Mouse (Mus musculus) myocyte (in vitro differentiated cells): Measurements from ENCODE around the gene Cldn34a. TPM values are rescaled to one million over a fixed set of nuclear protein-coding genes. Genes with fewer than 3 reads are reported as not detected.
"Not testable (repeated sequence)": the region's sequence is repeated elsewhere in the genome, so short reads cannot be mapped to it uniquely, and the experiment has no call there.

ENCODE experiments used
- H3K27me3 ChIP-seq: one replicate; pipeline ENCODE4 v1.6.1; 2011; ENCODE audit not compliant: control insufficient read depth, insufficient read depth, insufficient read length
- H3K36me3 ChIP-seq: one replicate; pipeline ENCODE4 v1.6.1; 2011; ENCODE audit not compliant: control insufficient read depth, insufficient read depth
- H3K4me2 ChIP-seq: one replicate; pipeline ENCODE4 v1.6.1; 2011; ENCODE audit warnings: low read depth, control low read depth
- H3K4me3 ChIP-seq: one replicate; pipeline ENCODE4 v1.5.1; 2011; ENCODE audit warnings: mild to moderate bottlenecking, control low read depth, moderate library complexity
- H3K79me2 ChIP-seq: one replicate; pipeline ENCODE4 v1.6.1; 2011; ENCODE audit not compliant: control insufficient read depth, insufficient read depth
- H3ac ChIP-seq: one replicate; pipeline ENCODE4 v1.6.1; 2011; ENCODE audit not compliant: control insufficient read depth, insufficient read length
- CEBPB ChIP-seq: IDR thresholded peaks from 2 replicates; pipeline ENCODE4 v1.6.1; 2011; ENCODE audit warnings: mild to moderate bottlenecking, moderate library complexity; ENCODE audit not compliant: poor library complexity, insufficient read depth, severe bottlenecking
- E2F4 ChIP-seq: IDR thresholded peaks from one replicate; pipeline ENCODE4 v1.6.1; 2011; ENCODE audit warnings: mild to moderate bottlenecking, control low read depth, moderate library complexity; ENCODE audit not compliant: insufficient read depth
- MAX ChIP-seq: IDR thresholded peaks from one replicate; pipeline ENCODE4 v1.6.1; 2011; ENCODE audit warnings: low read depth, mild to moderate bottlenecking, control low read depth
- MYOD1 ChIP-seq, 3 experiments: IDR thresholded peaks; one replicate each; pipeline ENCODE4 v1.6.1; 2011; ENCODE audit warnings: control low read depth in 2 of 3, low read depth in 2 of 3, mild to moderate bottlenecking in 2 of 3, moderate library complexity in 1 of 3; ENCODE audit not compliant: insufficient read length in 2 of 3, control insufficient read depth in 1 of 3
- MYOG ChIP-seq, 3 experiments: IDR thresholded peaks; one replicate each; pipeline ENCODE4 v1.6.1; 2011; ENCODE audit warnings: control low read depth in 2 of 3, low read depth in 2 of 3, mild to moderate bottlenecking in 2 of 3; ENCODE audit not compliant: insufficient read length in 2 of 3, control insufficient read depth in 1 of 3, insufficient read depth in 1 of 3
- POLR2A ChIP-seq: IDR thresholded peaks from one replicate; pipeline ENCODE4 v1.6.1; 2011; ENCODE audit warnings: low read depth, mild to moderate bottlenecking, control low read depth, moderate library complexity; ENCODE audit not compliant: insufficient read length
- POLR2AphosphoS2 ChIP-seq: IDR thresholded peaks from one replicate; pipeline ENCODE4 v1.6.1; 2011; ENCODE audit warnings: low read depth, control low read depth; ENCODE audit not compliant: insufficient read length
- REST ChIP-seq: IDR thresholded peaks from one replicate; pipeline ENCODE4 v1.6.1; 2011; ENCODE audit warnings: mild to moderate bottlenecking, control low read depth, moderate library complexity; ENCODE audit not compliant: insufficient read depth, insufficient read length
- SRF ChIP-seq: IDR thresholded peaks from one replicate; pipeline ENCODE4 v1.6.1; 2011; ENCODE audit warnings: low read depth; ENCODE audit not compliant: control insufficient read depth, insufficient read length
- TCF12 ChIP-seq: IDR thresholded peaks from one replicate; pipeline ENCODE4 v1.6.1; 2011; ENCODE audit warnings: mild to moderate bottlenecking, control low read depth; ENCODE audit not compliant: poor library complexity, insufficient read depth, severe bottlenecking
- TCF3 ChIP-seq: IDR thresholded peaks from one replicate; pipeline ENCODE4 v1.6.1; 2011; ENCODE audit warnings: low read depth, control low read depth; ENCODE audit not compliant: insufficient read length
- USF1 ChIP-seq: IDR thresholded peaks from one replicate; pipeline ENCODE4 v1.6.1; 2011; ENCODE audit warnings: low read depth, mild to moderate bottlenecking, control low read depth, moderate library complexity
- polyA plus RNA-seq: library from polyadenylated mRNA; unstranded; fragments of >200 nt; fragmentation: generic; extraction: Trizol; gene quantifications from one replicate; pipeline ENCODE4 v1.2.1, GENCODE M21; 2012; ENCODE audit warnings: missing spikeins

The Cldn34a gene
- not detected for polyA plus RNA-seq

GRCm38 (mm10) chrX:152563034-152563433, at the start of gene Cldn34a:
TSS of gene Cldn34a (plus strand) at chrX:152563334.
- no peak within 1 kb of the TSS for H3K4me2 ChIP-seq
- TF ChIP-seq POLR2AphosphoS2: no peak
- TF ChIP-seq TCF12: no peak
- TF ChIP-seq SRF: no peak
- no peak for TF ChIP-seq TCF3
- no peak for TF ChIP-seq USF1
- no peak for TF ChIP-seq REST
- no peak for TF ChIP-seq POLR2A
- TF ChIP-seq MYOG (IDR thresholded peaks at IDR 0.05; ENCODE audit: control insufficient read depth in 1 of 3, insufficient read depth in 1 of 3, insufficient read length in 2 of 3, low read depth in 2 of 3): no peak
- no peak for TF ChIP-seq MAX
- TF ChIP-seq MYOD1 (IDR thresholded peaks at IDR 0.05; ENCODE audit: control insufficient read depth in 1 of 3, insufficient read length in 2 of 3, low read depth in 2 of 3): no peak
- TF ChIP-seq E2F4: no peak
- no peak for TF ChIP-seq CEBPB
- H3K36me3 ChIP-seq: no peaks in the 10 kb centered on the region
- H3ac ChIP-seq: no peak within 1 kb of the TSS
- H3K79me2 ChIP-seq: no peaks in the 10 kb centered on the region
- H3K4me3 ChIP-seq: no peak within 1 kb of the TSS
- H3K27me3 ChIP-seq: no peaks in the 10 kb centered on the region

- H3K4me3 ChIP-seq, H3K27me3 ChIP-seq, H3ac ChIP-seq, H3K36me3 ChIP-seq, H3K79me2 ChIP-seq, H3K4me2 ChIP-seq: not testable (repeated sequence)
Measured at GRCm38 (mm10) chrX:152518611-152519010, 44.5 kb upstream of the Cldn34a start.

- no peak overlapping the region for H3K4me3 ChIP-seq
- no peaks in the 10 kb centered on the region for H3K27me3 ChIP-seq
- no peaks in the 10 kb centered on the region for H3K36me3 ChIP-seq
- TF ChIP-seq E2F4 (no peak), MAX (no peak), POLR2AphosphoS2 (no peak), TCF12 (no peak), CEBPB (no peak), POLR2A (no peak), SRF (no peak), USF1 (no peak), MYOD1 (IDR thresholded peaks at IDR 0.05; ENCODE audit: control insufficient read depth in 1 of 3, insufficient read length in 2 of 3, low read depth in 2 of 3) (no peak), TCF3 (no peak), REST (no peak), MYOG (IDR thresholded peaks at IDR 0.05; ENCODE audit: control insufficient read depth in 1 of 3, insufficient read depth in 1 of 3, insufficient read length in 2 of 3, low read depth in 2 of 3) (no peak)
- H3K4me2 ChIP-seq: no peak overlapping the region
- no peak overlapping the region for H3ac ChIP-seq
- no peaks in the 10 kb centered on the region for H3K79me2 ChIP-seq
Measured at GRCm38 (mm10) chrX:152545736-152546135, 17.4 kb upstream of the Cldn34a start.

- no peaks in the 10 kb centered on the region for H3K27me3 ChIP-seq
- no peak overlapping the region for H3ac ChIP-seq
- no peak overlapping the region for H3K4me2 ChIP-seq
- no peak overlapping the region for H3K4me3 ChIP-seq
- H3K79me2 ChIP-seq: no peaks in the 10 kb centered on the region
- TF ChIP-seq TCF3 (no peak), MYOD1 (IDR thresholded peaks at IDR 0.05; ENCODE audit: control insufficient read depth in 1 of 3, insufficient read length in 2 of 3, low read depth in 2 of 3) (no peak), CEBPB (no peak), MYOG (IDR thresholded peaks at IDR 0.05; ENCODE audit: control insufficient read depth in 1 of 3, insufficient read depth in 1 of 3, insufficient read length in 2 of 3, low read depth in 2 of 3) (no peak), USF1 (no peak), SRF (no peak), REST (no peak), E2F4 (no peak), TCF12 (no peak), MAX (no peak), POLR2A (no peak), POLR2AphosphoS2 (no peak)
- no peaks in the 10 kb centered on the region for H3K36me3 ChIP-seq
Measured at GRCm38 (mm10) chrX:152548180-152548579, 15.0 kb upstream of the Cldn34a start.

- H3K79me2 ChIP-seq: no peaks in the 10 kb centered on the region
- TF ChIP-seq SRF (no peak), CEBPB (no peak), REST (no peak), POLR2AphosphoS2 (no peak), USF1 (no peak), MAX (no peak), MYOD1 (IDR thresholded peaks at IDR 0.05; ENCODE audit: control insufficient read depth in 1 of 3, insufficient read length in 2 of 3, low read depth in 2 of 3) (no peak), E2F4 (no peak), MYOG (IDR thresholded peaks at IDR 0.05; ENCODE audit: control insufficient read depth in 1 of 3, insufficient read depth in 1 of 3, insufficient read length in 2 of 3, low read depth in 2 of 3) (no peak), POLR2A (no peak), TCF12 (no peak), TCF3 (no peak)
- no peaks in the 10 kb centered on the region for H3K36me3 ChIP-seq
- H3K4me2 ChIP-seq: no peak overlapping the region
- no peak overlapping the region for H3K4me3 ChIP-seq
- H3K27me3 ChIP-seq: no peaks in the 10 kb centered on the region
- no peak overlapping the region for H3ac ChIP-seq
Measured at GRCm38 (mm10) chrX:152557446-152557845, 5.7 kb upstream of the Cldn34a start.

Other genes starting within 250 kb of the Cldn34a start
- 0.96 TPM for gene Kantr, start 235.8 kb upstream of the Cldn34a start, polyA plus RNA-seq
- gene Tspyl2, start 220.9 kb upstream of the Cldn34a start, polyA plus RNA-seq: 17.1 TPM
- 2.7 TPM for gene Gpr173, start 194.6 kb upstream of the Cldn34a start, polyA plus RNA-seq
- gene Shroom2, start 206.1 kb downstream of the Cldn34a start, polyA plus RNA-seq: 1.1 TPM
- gene Gpr143, start 218.6 kb downstream of the Cldn34a start, polyA plus RNA-seq: 0.07 TPM